Mouse (Mus musculus) ovary, postnatal 10 days (tissue): ENCODE data around the gene Slc33a1.

Experiments used
- DNase-seq: peaks from one replicate; pipeline ENCODE4 v3.0.0; 2022; ENCODE audit warnings: low spot score

Slc33a1 gene

GRCm38 (mm10) chr3:63964100-63964921 is at the start of gene Slc33a1:
TSS of gene Slc33a1 (minus strand) at chr3:63964768.
- peak; percentile 98 for DNase-seq

GRCm38 (mm10) chr3:63988722-63989440 is 24.3 kb upstream of the Slc33a1 start:
- DNase-seq, result no peak

GRCm38 (mm10) chr3:63986656-63987055 is 22.1 kb upstream of the Slc33a1 start:
- DNase-seq, result no peak

GRCm38 (mm10) chr3:63977895-63978294 is 13.3 kb upstream of the Slc33a1 start:
- no peak for DNase-seq

GRCm38 (mm10) chr3:63975955-63976908 is 11.7 kb upstream of the Slc33a1 start, which contains the start of gene Gmps:
TSS of gene Gmps (plus strand) at chr3:63976106.
- DNase-seq, result peak; percentile 76

- DNase-seq, result no peak
These were observed 1.4 kb upstream of the Slc33a1 start for GRCm38 (mm10) chr3:63965929-63966328.

GRCm38 (mm10) chr3:63964922-63965249 is 318 bp upstream of the Slc33a1 start:
- no peak for DNase-seq

- no peak for DNase-seq
These were observed 1.0 kb downstream of the Slc33a1 start for GRCm38 (mm10) chr3:63963421-63964099.

GRCm38 (mm10) chr3:63949837-63950236 is 14.7 kb downstream of the Slc33a1 start:
- no peak for DNase-seq

- no peak for DNase-seq
These were observed 23.2 kb downstream of the Slc33a1 start for GRCm38 (mm10) chr3:63941204-63941850.

- DNase-seq, result no peak
These were observed 25.6 kb downstream of the Slc33a1 start for GRCm38 (mm10) chr3:63938928-63939327.

GRCm38 (mm10) chr3:63928878-63929859 is 35.4 kb downstream of the Slc33a1 start, which contains the start of gene E130311K13Rik:
TSS of gene E130311K13Rik (minus strand) at chr3:63929472.
- peak; percentile 86 for DNase-seq

- DNase-seq, result no peak
These were observed 44.9 kb downstream of the Slc33a1 start for GRCm38 (mm10) chr3:63919634-63920033.

GRCm38 (mm10) chr3:63910301-63910700 is 54.3 kb downstream of the Slc33a1 start:
- DNase-seq, result no peak

GRCm38 (mm10) chr3:63905241-63905640 is 59.3 kb downstream of the Slc33a1 start:
- no peak for DNase-seq

- DNase-seq, result no peak
These were observed 60.4 kb downstream of the Slc33a1 start for GRCm38 (mm10) chr3:63904157-63904556.

- DNase-seq, result no peak
These were observed 64.5 kb downstream of the Slc33a1 start for GRCm38 (mm10) chr3:63900021-63900571.

- DNase-seq, result peak; percentile 17
These were observed 65.3 kb downstream of the Slc33a1 start, which contains the start of gene Plch1 for GRCm38 (mm10) chr3:63899309-63899695. TSS of gene Plch1 (minus strand) at chr3:63899472.

- DNase-seq, result peak; percentile 36
These were observed 65.8 kb downstream of the Slc33a1 start for GRCm38 (mm10) chr3:63898581-63899308.
